Mouse (Mus musculus) stomach, postnatal 0 days (tissue): Measurements from ENCODE around the gene Hoxa5. TPM values are rescaled to one million over a fixed set of nuclear protein-coding genes. Genes with fewer than 3 reads are reported as not detected.

Source experiments
- ATAC-seq: fragments of 200-750 bp; cut with Nextera tagmentation; 2 replicates; pipeline ENCODE4 v1.8.0; 2017; ENCODE audit not compliant: low FRiP score, low TSS enrichment
- DNase-seq: peaks from one replicate; pipeline ENCODE4 v3.0.0-alpha.2; 2016; ENCODE audit warnings: low spot score
- H3K27ac ChIP-seq: fragments of 300-500 bp; sonication (generic); replicated peaks from 2 replicates; pipeline ENCODE4 v1.5.1; 2014; ENCODE audit warnings: mild to moderate bottlenecking, control low read depth
- H3K27me3 ChIP-seq: fragments of 300-500 bp; sonication (generic); 2 replicates; pipeline ENCODE4 v1.6.1; 2014; ENCODE audit warnings: low read length; ENCODE audit not compliant: control insufficient read depth, insufficient read depth
- H3K36me3 ChIP-seq: fragments of 300-500 bp; sonication (generic); 2 replicates; pipeline ENCODE4 v1.6.1; 2014; ENCODE audit warnings: low read length, mixed read lengths; ENCODE audit not compliant: control insufficient read depth, insufficient read depth
- H3K4me1 ChIP-seq: fragments of 300-500 bp; sonication (generic); replicated peaks from 2 replicates; pipeline ENCODE4 v1.6.1; 2014; ENCODE audit warnings: antibody characterized with exemption; ENCODE audit not compliant: control insufficient read depth, insufficient read depth
- H3K4me2 ChIP-seq: fragments of 300-500 bp; sonication (generic); replicated peaks from 2 replicates; pipeline ENCODE4 v1.6.1; 2014; ENCODE audit warnings: low read depth, mild to moderate bottlenecking, control low read depth, moderate library complexity
- H3K4me3 ChIP-seq: fragments of 300-500 bp; sonication (generic); 2 replicates; pipeline ENCODE4 v1.5.1; 2014; ENCODE audit warnings: low read depth, low read length, control low read depth
- H3K9ac ChIP-seq: fragments of 300-500 bp; sonication (generic); 2 replicates; pipeline ENCODE4 v1.6.1; 2014; ENCODE audit warnings: mild to moderate bottlenecking, low read length, control low read depth, mixed read lengths
- H3K9me3 ChIP-seq: fragments of 300-500 bp; sonication (generic); 2 replicates; pipeline ENCODE4 v1.6.1; 2016; ENCODE audit warnings: low read length; ENCODE audit not compliant: control insufficient read depth
- CTCF ChIP-seq: IDR thresholded peaks from 2 replicates; pipeline ENCODE4 v1.5.1; 2016; ENCODE audit warnings: antibody characterized with exemption, low read depth, mild to moderate bottlenecking, moderate library complexity
- EP300 ChIP-seq: optimal IDR thresholded peaks from 2 replicates; pipeline ENCODE3; 2016; ENCODE audit warnings: antibody characterized with exemption
- WGBS: fragments of 180-500 bp; shearing (Covaris S2); extraction: QIAGEN DNeasy Blood & Tissue Kit; methylation state at CpG from one replicate; pipeline ENCODE4 v1.1.7; 2014; 5-methylcytosine and 5-hydroxymethylcytosine counted together
- polyA plus RNA-seq: library from polyadenylated mRNA; unstranded; fragments of >200 nt; fragmentation: Nextera tagmentation; extraction: Ambion mirVana; gene quantifications from 2 replicates; pipeline ENCODE4 v1.2.1, GENCODE M21; 2015

Gene Hoxa5
- polyA plus RNA-seq, 1 experiment from 2014 or later: 8.4 TPM

GRCm38 (mm10) chr6:52217895-52218642 lies 13.7 kb upstream of the Hoxa5 start:
- H3K27me3 ChIP-seq: peaks cover 37% of the 10 kb centered on the region; the same call in 1 of the 2 replicates
- ATAC-seq: no peak
- WGBS: 14% methylated on average over 23 of the region's 23 CpGs
- H3K9ac ChIP-seq: peak overlapping the region; percentile 60; the same call in 1 of the 2 replicates
- no peaks in the 10 kb centered on the region for H3K4me1 ChIP-seq
- no peak for DNase-seq
- peak overlapping the region; percentile 58; the same call in 1 of the 2 replicates for H3K27ac ChIP-seq
- peak overlapping the region; percentile 43 for H3K4me3 ChIP-seq
- no peaks in the 10 kb centered on the region for H3K36me3 ChIP-seq
- H3K9me3 ChIP-seq: no peaks in the 10 kb centered on the region
- TF ChIP-seq CTCF: no peak
- TF ChIP-seq EP300: no peak
- peak overlapping the region; percentile 53 for H3K4me2 ChIP-seq

GRCm38 (mm10) chr6:52217459-52217768 lies 13.0 kb upstream of the Hoxa5 start:
- 0% methylated on average over 25 of the region's 25 CpGs for WGBS
- peak; percentile 58; the same call in 1 of the 2 replicates for ATAC-seq
- Histone ChIP-seq H3K4me3 (peak overlapping the region; percentile 43), H3K4me1 (no peaks in the 10 kb centered on the region), H3K27ac (peak overlapping the region; percentile 58; the same call in 1 of the 2 replicates), H3K4me2 (peak overlapping the region; percentile 53), H3K9ac (peak overlapping the region; percentile 60; the same call in 1 of the 2 replicates), H3K36me3 (no peaks in the 10 kb centered on the region), H3K27me3 (peaks cover 37% of the 10 kb centered on the region; the same call in 1 of the 2 replicates), H3K9me3 (no peaks in the 10 kb centered on the region)
- DNase-seq: no peak
- TF ChIP-seq EP300 (no peak), CTCF (no peak)

GRCm38 (mm10) chr6:52216691-52217458 lies 12.5 kb upstream of the Hoxa5 start:
- Histone ChIP-seq H3K9ac (peak overlapping the region; percentile 56), H3K4me3 (peak overlapping the region; percentile 43), H3K27ac (peak overlapping the region; percentile 61; the same call in 1 of the 2 replicates), H3K27me3 (peaks cover 32% of the 10 kb centered on the region; the same call in 1 of the 2 replicates), H3K4me1 (no peaks in the 10 kb centered on the region), H3K36me3 (no peaks in the 10 kb centered on the region), H3K4me2 (peak overlapping the region; percentile 53), H3K9me3 (no peaks in the 10 kb centered on the region)
- WGBS: 3% methylated on average over 57 of the region's 60 CpGs
- TF ChIP-seq EP300 (no peak), CTCF (no peak)
- DNase-seq (no peak), ATAC-seq (no peak)

- H3K27me3 ChIP-seq: peaks cover 28% of the 10 kb centered on the region; the same call in 1 of the 2 replicates
- no peak for TF ChIP-seq CTCF
- no peaks in the 10 kb centered on the region for H3K4me1 ChIP-seq
- ATAC-seq: no peak
- H3K36me3 ChIP-seq: no peaks in the 10 kb centered on the region
- DNase-seq: no peak
- H3K9ac ChIP-seq: no peak overlapping the region
- WGBS: 4% methylated on average over 30 of the region's 30 CpGs
- H3K4me2 ChIP-seq: peak overlapping the region; percentile 53
- peak overlapping the region; percentile 43 for H3K4me3 ChIP-seq
- no peak overlapping the region for H3K27ac ChIP-seq
- no peaks in the 10 kb centered on the region for H3K9me3 ChIP-seq
Measured at GRCm38 (mm10) chr6:52215771-52216535, 11.6 kb upstream of the Hoxa5 start.

GRCm38 (mm10) chr6:52215070-52215469 lies 10.7 kb upstream of the Hoxa5 start:
- Histone ChIP-seq H3K4me2 (peak overlapping the region; percentile 53; the same call in 1 of the 2 replicates), H3K4me3 (peak overlapping the region; percentile 1; the same call in 1 of the 2 replicates), H3K36me3 (no peaks in the 10 kb centered on the region), H3K27me3 (peaks cover 23% of the 10 kb centered on the region; the same call in 1 of the 2 replicates), H3K4me1 (no peaks in the 10 kb centered on the region), H3K9ac (no peak overlapping the region), H3K27ac (no peak overlapping the region), H3K9me3 (no peaks in the 10 kb centered on the region)
- no peak for ATAC-seq
- 32% methylated on average over 3 of the region's 3 CpGs for WGBS
- no peak for DNase-seq
- TF ChIP-seq CTCF (no peak), EP300 (no peak)
